Mouse (Mus musculus): ENCODE results near the gene Gm14440. TPM values are rescaled to one million over a fixed set of nuclear protein-coding genes. Genes with fewer than 3 reads are reported as not detected.

The Gm14440 gene
- 3.5 TPM for polyA plus RNA-seq (2017; shearing (Covaris generic))

DNA sequence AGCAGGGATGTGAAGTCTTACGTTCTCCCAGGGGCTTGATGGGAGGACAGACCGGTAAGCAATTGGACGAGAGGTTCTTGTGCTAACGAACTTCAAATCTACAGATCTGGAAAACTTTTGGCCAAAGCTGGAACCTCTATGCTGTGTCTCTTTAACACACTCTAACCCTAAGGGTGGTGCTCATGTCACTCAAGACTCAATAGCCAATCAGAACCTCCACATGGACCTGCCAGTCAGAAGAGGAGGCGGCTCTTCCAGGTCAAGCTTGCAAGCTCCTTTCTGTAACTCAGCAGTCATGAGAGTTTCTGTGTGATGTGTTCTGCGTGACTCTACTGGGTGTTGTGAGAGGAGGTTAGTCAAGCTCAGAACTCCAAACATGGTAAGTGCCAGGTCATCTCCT is at the start of gene Gm14440:
Gene Gm14440 (plus strand): TSS at position 301 of the 400 bp plus-strand sequence.

Other genes with a start within 250 kb of the Gm14440 start
- gene Gm14393, start 207.3 kb upstream of the Gm14440 start, polyA plus RNA-seq (2017; shearing (Covaris generic)), result not detected
- 2.5 TPM for gene Gm14399, start 133.1 kb upstream of the Gm14440 start, polyA plus RNA-seq (2017; shearing (Covaris generic))
- not detected for gene Gm14443, start 99.3 kb upstream of the Gm14440 start, polyA plus RNA-seq (2017; shearing (Covaris generic))
- 0.96 TPM for gene Gm14391, start 68.2 kb upstream of the Gm14440 start, polyA plus RNA-seq (2017; shearing (Covaris generic))
- 6.9 TPM for gene Gm4631, start 63.1 kb downstream of the Gm14440 start, polyA plus RNA-seq (2017; shearing (Covaris generic))
- gene Zfp968, start 97.3 kb downstream of the Gm14440 start, polyA plus RNA-seq (2017; shearing (Covaris generic)), result 1.6 TPM
- 1.0 TPM for gene Gm4724, start 160.7 kb downstream of the Gm14440 start, polyA plus RNA-seq (2017; shearing (Covaris generic))
- 2.4 TPM for gene Zfp965, start 194.9 kb downstream of the Gm14440 start, polyA plus RNA-seq (2017; shearing (Covaris generic))

Measured in effector memory CD4-positive, alpha-beta T cell, adult 7 months (primary cell).